Mouse (Mus musculus) spleen, adult 12 weeks (tissue): ENCODE measurements around the gene Ppp1r14a.

Source experiments
- DNase-seq: peaks from one replicate; pipeline ENCODE4 v3.0.0; 2022; ENCODE audit warnings: low spot score

The Ppp1r14a gene

GRCm38 (mm10) chr7:29288942-29289638, at the start of gene Ppp1r14a:
Ppp1r14a (plus strand) TSS chr7:29289308.
- DNase-seq = peak; percentile 40

- DNase-seq = no peak
These were observed 44.2 kb upstream of the Ppp1r14a start for GRCm38 (mm10) chr7:29244732-29245416.

- no peak for DNase-seq
These were observed 43.1 kb upstream of the Ppp1r14a start for GRCm38 (mm10) chr7:29246015-29246414.

GRCm38 (mm10) chr7:29246619-29247313, 42.3 kb upstream of the Ppp1r14a start:
- DNase-seq = no peak

- peak; percentile 65 for DNase-seq
These were observed 41.8 kb upstream of the Ppp1r14a start for GRCm38 (mm10) chr7:29247314-29247700.

DNA sequence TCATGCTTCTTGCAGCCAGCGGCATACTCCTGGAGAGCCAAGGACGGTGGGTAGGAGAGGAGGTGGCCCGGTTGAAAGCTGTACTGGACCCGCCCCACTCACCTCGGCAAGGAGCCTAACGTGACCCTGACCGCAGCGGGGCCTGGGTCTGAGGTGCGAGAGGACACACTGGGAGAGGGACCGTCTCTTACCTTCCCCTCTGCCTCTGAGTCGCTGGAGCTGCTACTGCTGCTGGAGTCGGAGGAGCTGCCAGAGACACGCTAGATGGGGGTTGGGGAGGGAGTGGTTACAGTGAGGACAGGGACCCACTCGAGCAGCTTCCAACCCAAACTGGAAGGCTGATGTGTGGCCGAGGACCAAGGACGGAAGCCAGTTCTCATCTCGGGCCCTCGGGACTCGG, 41.4 kb upstream of the Ppp1r14a start:
- DNase-seq = no peak

- no peak for DNase-seq
These were observed 40.8 kb upstream of the Ppp1r14a start, which contains the start of gene 2200002D01Rik for GRCm38 (mm10) chr7:29248261-29248841. 2200002D01Rik (minus strand) TSS chr7:29248466.

DNA sequence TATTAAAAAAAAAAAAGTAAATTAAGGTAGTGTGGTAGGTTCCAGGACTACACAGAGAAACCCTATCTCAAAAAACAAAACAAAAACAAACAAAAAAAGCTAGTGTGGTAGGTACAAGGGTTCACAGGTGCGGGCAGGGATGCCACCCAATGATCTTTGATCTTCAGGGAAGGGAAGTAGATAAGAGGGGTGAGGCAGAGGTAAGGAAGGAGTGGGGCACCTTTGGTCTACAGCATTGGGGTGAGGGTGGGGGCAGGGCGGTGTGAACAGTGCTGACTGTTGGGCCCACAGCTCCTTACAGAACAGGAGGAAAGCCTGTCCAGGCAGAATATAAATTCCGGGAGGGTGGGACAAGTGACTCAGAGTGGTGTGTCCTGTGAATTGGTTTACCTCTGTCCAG, 37.9 kb upstream of the Ppp1r14a start:
- DNase-seq = no peak

DNA sequence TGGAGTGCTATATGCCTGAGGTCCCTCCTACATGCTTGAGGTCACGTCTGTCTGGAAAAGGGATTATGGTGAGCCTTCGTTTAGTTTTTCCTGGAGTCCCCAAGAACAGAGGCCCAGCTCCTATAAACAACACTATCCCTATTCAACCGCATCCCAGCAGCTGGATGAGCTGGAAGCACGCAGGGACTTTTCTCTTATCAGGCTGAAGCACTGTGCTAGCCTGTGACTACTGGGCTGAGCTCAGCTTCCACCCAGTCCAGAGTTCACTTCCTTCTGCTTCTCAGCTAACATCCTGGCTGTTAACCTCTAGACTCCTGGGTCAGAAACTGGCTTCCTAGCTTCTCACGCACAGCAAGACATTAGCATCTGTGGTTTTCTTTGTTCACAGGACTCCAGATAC, 35.3 kb upstream of the Ppp1r14a start:
- no peak for DNase-seq

GRCm38 (mm10) chr7:29255875-29256274, 33.2 kb upstream of the Ppp1r14a start:
- no peak for DNase-seq

- DNase-seq = no peak
These were observed 31.7 kb upstream of the Ppp1r14a start for GRCm38 (mm10) chr7:29257368-29257767.

GRCm38 (mm10) chr7:29259781-29260730, 29.1 kb upstream of the Ppp1r14a start:
- no peak for DNase-seq

GRCm38 (mm10) chr7:29262151-29262550, 27.0 kb upstream of the Ppp1r14a start:
- DNase-seq = no peak

DNA sequence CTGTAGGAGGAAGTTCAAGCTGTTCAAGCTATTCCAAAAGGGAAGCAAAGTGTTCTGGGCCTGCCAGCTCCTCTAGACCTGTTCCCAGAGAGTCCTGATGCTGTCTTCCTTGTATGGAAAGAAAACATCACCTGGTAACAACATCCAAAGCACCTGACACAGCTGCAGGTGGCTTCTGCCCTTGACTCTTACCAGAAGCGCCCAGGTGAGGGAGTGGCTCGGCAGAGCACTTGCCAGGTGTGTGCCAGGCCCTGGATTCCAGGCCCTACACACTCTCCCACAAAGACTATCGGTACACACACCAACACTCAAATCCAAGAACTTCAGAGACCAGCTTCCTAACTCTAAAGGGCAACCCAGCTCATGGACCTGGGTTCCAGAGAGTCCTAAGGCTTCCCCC, 25.3 kb upstream of the Ppp1r14a start:
- no peak for DNase-seq

DNA sequence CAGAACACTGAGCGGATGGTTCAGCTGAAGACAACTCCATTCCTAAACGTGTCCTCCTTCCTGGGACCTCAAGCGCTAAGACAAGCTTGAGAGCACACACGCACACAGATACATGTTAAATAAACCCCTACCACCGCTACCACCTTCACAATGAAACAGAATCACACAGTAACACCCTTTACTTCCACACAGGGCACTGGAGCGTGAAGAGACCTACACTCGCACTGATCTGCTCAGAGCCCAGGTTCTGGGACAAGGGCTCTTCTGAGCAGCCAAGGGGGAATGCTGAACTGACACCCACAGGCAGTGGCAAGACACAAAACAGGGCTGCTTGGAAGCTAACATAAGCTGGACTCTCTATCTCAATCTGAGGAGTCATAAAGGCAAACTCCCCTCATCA, 23.5 kb upstream of the Ppp1r14a start:
- DNase-seq = no peak

- DNase-seq = no peak
These were observed 22.2 kb upstream of the Ppp1r14a start for GRCm38 (mm10) chr7:29266931-29267330.

DNA sequence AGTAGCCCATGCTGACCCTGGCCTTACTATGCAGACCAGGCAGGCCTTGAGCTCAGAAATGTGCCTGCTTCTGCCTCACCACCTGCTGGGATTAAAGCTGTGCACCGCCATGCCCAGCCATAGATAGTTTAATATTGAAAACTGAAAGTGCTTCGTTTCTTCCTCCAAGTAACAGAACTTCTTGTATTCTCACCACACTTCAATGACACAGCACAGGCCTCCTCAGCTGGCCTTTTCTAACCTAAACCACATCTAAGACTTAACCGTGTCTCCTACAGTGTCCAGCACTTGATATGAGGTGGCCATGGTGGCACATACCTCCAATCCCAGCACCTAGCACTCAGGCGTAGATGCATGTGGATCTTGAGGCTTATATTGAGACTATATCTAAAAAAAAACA, 18.7 kb upstream of the Ppp1r14a start:
- DNase-seq = no peak

- no peak for DNase-seq
These were observed 17.2 kb upstream of the Ppp1r14a start for GRCm38 (mm10) chr7:29271687-29272465.

DNA sequence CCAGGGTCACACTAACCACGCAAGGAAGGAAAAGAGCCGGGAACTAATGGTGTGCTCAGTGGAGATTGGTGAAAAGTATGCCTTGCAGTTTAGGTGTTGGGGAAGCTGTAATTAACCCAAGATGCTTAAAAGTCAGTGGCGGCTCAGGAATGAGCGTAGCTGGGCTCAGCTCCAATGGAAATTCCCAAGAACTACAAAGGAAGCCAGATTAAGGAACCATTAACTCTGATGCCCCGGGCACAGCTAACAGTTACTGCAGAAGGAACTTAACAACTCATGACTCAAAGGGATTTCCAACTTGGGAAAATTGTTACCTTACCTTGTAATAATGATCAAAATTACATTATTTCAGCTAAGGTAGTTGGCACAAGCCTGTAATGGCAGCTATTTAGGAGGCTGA, 12.4 kb upstream of the Ppp1r14a start:
- no peak for DNase-seq

- no peak for DNase-seq
These were observed 11.6 kb upstream of the Ppp1r14a start for GRCm38 (mm10) chr7:29277510-29277909.

- no peak for DNase-seq
These were observed 9.8 kb upstream of the Ppp1r14a start for GRCm38 (mm10) chr7:29279261-29279660.
